Mouse (Mus musculus): Measurements from ENCODE around the gene Rpl13a. TPM values are rescaled to one million over a fixed set of nuclear protein-coding genes. Genes with fewer than 3 reads are reported as not detected.

Rpl13a gene
- polyA plus RNA-seq, 1 experiment from 2014 or later = 558 TPM

DNA sequence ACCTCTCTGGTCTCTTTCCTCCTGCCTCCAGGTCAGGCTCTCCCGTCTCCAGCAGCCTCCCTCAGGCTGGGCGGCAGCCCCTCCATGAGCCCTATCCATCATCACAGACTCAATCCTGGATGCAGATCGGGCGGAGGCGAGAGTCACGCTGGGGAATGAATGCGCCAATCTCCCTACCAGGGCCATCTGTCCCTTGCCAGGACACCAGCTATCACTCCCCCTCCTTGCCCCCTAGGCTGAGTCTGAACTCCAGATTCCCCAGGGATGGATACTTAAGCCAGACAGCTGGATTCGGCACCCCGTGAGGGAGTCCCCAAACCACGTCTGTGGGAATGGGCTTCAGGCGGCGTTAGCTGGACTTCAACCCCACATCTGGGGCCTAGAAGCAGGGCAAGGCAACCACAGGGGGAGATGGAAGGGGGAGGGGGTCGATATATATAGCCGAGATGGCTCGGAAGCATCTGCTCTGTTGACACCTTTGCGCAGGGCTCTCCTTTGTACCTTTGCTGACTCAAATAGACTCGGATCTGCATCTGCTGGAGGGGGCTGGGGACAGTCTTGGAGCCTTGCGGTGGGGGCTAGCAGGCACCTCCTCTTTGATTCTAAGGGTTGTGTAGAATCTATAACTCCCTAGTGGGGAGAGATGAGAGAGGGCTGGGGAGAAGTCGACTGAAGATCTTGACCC is 39.3 kb upstream of the Rpl13a start:
- H3K9me3 ChIP-seq (replicated peaks; ENCODE audit: control insufficient read depth, low read length) = peaks cover 6% of the 10 kb centered on the region
- H3K27ac ChIP-seq (ENCODE audit: low read length) = no peak overlapping the region
- no peak overlapping the region for H3K4me3 ChIP-seq (ENCODE audit: low read depth, low read length)
- WGBS (ENCODE audit: insufficient replicate concordance) = 5% methylated on average over 19 of the region's 19 CpGs
- ATAC-seq (ENCODE audit: low read depth) = no peak
- H3K4me2 ChIP-seq (ENCODE audit: low read depth, low read length) = no peak overlapping the region
- peaks cover 69% of the 10 kb centered on the region for H3K27me3 ChIP-seq (ENCODE audit: control insufficient read depth, insufficient read depth, low read depth, low read length)
- no peaks in the 10 kb centered on the region for H3K36me3 ChIP-seq (ENCODE audit: control insufficient read depth, insufficient read depth)
- H3K4me1 ChIP-seq (ENCODE audit: control insufficient read depth, low read depth, low read length) = peaks cover 5% of the 10 kb centered on the region
- H3K9ac ChIP-seq (ENCODE audit: low read depth, low read length) = no peak overlapping the region

DNA sequence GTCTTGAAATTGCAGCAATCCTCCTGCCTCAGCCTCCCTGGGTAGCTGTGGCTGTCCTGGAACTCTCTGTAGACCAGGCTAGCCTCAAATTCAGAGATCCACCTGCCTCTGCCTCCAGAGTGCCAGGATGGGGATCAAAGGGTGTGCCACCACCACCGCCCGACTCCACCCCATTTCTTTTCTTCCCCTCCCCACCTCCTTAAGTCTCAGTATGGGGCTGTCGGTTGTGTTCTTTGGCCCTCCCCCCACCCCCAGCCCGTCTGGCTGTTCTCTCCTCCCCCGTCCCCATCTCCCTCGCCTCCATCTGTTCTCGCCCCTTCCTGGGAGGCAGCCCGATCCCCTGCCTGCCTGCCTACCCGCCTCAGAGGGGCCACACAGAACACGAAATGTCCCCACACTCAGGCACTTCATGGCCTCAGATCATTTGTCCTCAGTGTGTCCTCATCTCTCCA is 38.4 kb upstream of the Rpl13a start:
- Histone ChIP-seq H3K27me3 (ENCODE audit: control insufficient read depth, insufficient read depth, low read depth, low read length) (peaks cover 77% of the 10 kb centered on the region), H3K9ac (ENCODE audit: low read depth, low read length) (no peak overlapping the region), H3K4me1 (ENCODE audit: control insufficient read depth, low read depth, low read length) (peaks cover 10% of the 10 kb centered on the region), H3K4me3 (ENCODE audit: low read depth, low read length) (no peak overlapping the region), H3K36me3 (ENCODE audit: control insufficient read depth, insufficient read depth) (no peaks in the 10 kb centered on the region), H3K9me3 (replicated peaks; ENCODE audit: control insufficient read depth, low read length) (peaks cover 6% of the 10 kb centered on the region), H3K4me2 (ENCODE audit: low read depth, low read length) (no peak overlapping the region), H3K27ac (ENCODE audit: low read length) (no peak overlapping the region)
- WGBS (ENCODE audit: insufficient replicate concordance) = 21% methylated on average over 10 of the region's 10 CpGs
- ATAC-seq (ENCODE audit: low read depth) = no peak

DNA sequence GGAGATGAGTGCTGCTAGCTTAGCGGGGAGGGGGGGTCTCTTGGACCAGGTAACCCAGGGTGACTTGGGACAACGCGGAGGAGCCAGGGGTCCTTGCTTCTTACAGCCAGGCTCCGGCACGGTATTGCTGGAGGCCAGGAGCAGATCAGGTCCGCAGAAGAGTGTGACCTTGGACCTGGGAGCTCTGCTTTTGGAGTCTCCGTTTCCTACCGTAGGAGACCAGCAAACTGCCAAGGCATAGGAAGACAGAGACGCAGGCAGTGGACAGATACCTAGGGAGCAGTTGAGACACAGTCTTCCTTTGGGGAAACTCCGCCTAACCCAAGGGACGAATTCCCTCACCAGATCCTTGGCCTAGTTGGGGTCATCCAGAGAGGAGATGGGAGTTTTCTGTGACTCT is 37.1 kb upstream of the Rpl13a start:
- Histone ChIP-seq H3K27ac (ENCODE audit: low read length) (no peak overlapping the region), H3K4me3 (ENCODE audit: low read depth, low read length) (no peak overlapping the region), H3K4me2 (ENCODE audit: low read depth, low read length) (no peak overlapping the region), H3K4me1 (ENCODE audit: control insufficient read depth, low read depth, low read length) (peaks cover 14% of the 10 kb centered on the region), H3K9ac (ENCODE audit: low read depth, low read length) (no peak overlapping the region), H3K36me3 (ENCODE audit: control insufficient read depth, insufficient read depth) (no peaks in the 10 kb centered on the region), H3K9me3 (replicated peaks; ENCODE audit: control insufficient read depth, low read length) (peaks cover 6% of the 10 kb centered on the region), H3K27me3 (ENCODE audit: control insufficient read depth, insufficient read depth, low read depth, low read length) (peaks cover 74% of the 10 kb centered on the region)
- WGBS (ENCODE audit: insufficient replicate concordance) = 44% methylated on average over 11 of the region's 11 CpGs
- ATAC-seq (ENCODE audit: low read depth) = no peak

DNA sequence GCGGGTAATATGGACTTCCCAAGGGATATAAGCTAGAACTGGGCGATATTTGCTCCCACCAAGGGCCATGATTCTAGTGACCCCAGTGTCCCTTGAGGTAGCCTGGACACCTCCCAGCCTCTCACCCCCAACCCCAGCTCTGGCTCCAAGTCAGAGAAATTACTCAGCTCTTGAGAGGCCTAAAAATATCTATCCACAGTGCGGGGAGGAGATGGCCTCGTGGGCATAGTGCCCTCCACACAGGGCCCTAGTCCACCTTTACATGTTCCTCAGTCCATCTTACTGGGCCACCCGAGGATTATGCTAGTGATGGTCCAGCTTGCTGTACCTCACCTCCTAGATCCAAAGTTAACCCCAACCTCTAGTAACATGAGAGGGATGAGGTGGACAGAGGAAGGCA is 36.3 kb upstream of the Rpl13a start:
- Histone ChIP-seq H3K4me2 (ENCODE audit: low read depth, low read length) (no peak overlapping the region), H3K27ac (ENCODE audit: low read length) (no peak overlapping the region), H3K36me3 (ENCODE audit: control insufficient read depth, insufficient read depth) (no peaks in the 10 kb centered on the region), H3K4me3 (ENCODE audit: low read depth, low read length) (no peak overlapping the region), H3K9ac (ENCODE audit: low read depth, low read length) (no peak overlapping the region), H3K9me3 (replicated peaks; ENCODE audit: control insufficient read depth, low read length) (peaks cover 6% of the 10 kb centered on the region), H3K27me3 (ENCODE audit: control insufficient read depth, insufficient read depth, low read depth, low read length) (peaks cover 73% of the 10 kb centered on the region), H3K4me1 (ENCODE audit: control insufficient read depth, low read depth, low read length) (peaks cover 14% of the 10 kb centered on the region)
- WGBS (ENCODE audit: insufficient replicate concordance) = 55% methylated on average over 5 of the region's 5 CpGs
- no peak for ATAC-seq (ENCODE audit: low read depth)

DNA sequence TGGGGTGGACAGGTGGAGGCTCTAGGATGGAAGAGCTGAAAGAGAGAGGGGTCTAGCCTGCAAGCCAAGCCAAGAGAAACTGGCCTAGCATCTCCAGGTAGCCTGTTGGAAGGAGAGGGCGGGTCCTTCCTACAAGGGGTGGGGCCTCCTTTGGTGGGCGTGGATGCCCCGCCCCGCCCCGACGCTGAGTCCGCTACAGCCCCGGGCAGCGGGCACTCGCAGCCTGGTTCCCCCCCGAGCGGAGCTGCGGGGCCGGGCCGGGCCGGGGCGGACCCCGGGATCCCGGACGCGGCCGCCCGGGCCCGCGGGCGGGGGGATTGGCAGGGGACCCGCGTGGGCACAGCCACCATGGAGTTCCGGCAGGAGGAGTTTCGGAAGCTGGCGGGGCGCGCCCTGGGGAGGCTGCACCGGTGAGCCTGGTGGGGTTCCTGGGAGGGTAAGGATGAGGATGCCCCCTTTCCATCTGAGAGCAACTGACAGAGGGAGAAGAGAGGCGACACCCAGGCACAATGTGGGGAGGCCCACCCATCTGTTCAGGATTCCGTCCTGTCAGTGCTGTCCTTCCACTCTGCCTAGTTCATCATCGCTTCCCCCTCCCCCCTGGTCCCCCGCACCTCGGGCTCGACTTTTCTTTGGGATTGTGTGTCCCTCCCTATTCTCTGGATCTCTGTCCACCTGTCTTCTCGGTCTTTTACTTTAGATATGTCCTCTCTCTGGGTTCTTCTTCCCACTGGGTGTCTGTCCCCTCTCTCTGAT is 35.4 kb upstream of the Rpl13a start, which contains the start of gene Slc17a7:
Slc17a7 (plus strand) TSS at position 215 of the 756 bp plus-strand sequence.
- ATAC-seq (ENCODE audit: low read depth) = 0 out of 2 replicates have a peak, but pooled peaks have one; percentile 41
- 2% methylated on average over 40 of the region's 41 CpGs for WGBS (ENCODE audit: insufficient replicate concordance)
- H3K27me3 ChIP-seq (ENCODE audit: control insufficient read depth, insufficient read depth, low read depth, low read length) = peaks cover 67% of the 10 kb centered on the region

DNA sequence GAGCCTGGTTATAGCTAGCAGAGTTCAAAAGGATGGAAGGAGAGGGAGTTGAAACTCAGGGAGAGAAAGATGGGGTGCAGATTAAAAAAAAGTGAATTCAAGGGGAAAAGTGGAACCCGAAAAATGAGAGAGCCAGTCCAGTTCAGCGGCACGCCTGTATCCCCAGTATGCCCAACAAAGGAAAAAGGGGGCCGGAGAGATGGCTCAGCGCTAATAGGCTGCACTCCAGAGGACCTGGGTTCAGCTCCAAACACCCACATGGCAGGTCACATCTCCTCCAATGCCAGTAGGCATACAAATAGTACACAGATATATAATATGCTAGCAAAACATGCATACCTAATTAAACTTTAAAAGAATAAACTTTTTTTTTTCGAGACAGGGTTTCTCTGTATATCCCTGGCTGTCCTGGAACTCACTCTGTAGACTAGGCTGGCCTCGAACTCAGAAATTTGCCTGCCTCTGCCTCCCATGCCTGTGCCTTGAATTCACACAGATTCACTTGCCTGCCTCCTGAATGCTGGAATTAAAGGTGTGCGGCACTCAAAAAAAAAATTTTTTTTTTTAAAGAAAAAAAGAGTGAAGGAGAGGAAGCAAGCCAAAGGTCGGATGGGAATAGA is 34.5 kb upstream of the Rpl13a start:
- H3K4me3 ChIP-seq (ENCODE audit: low read depth, low read length) = no peak overlapping the region
- H3K27ac ChIP-seq (ENCODE audit: low read length) = no peak overlapping the region
- no peaks in the 10 kb centered on the region for H3K36me3 ChIP-seq (ENCODE audit: control insufficient read depth, insufficient read depth)
- no peaks in the 10 kb centered on the region for H3K9me3 ChIP-seq (replicated peaks; ENCODE audit: control insufficient read depth, low read length)
- no peak overlapping the region for H3K9ac ChIP-seq (ENCODE audit: low read depth, low read length)
- H3K4me2 ChIP-seq (ENCODE audit: low read depth, low read length) = peak overlapping the region; percentile 68; the same call in 1 of the 2 replicates
- WGBS (ENCODE audit: insufficient replicate concordance) = 51% methylated on average over 9 of the region's 9 CpGs
- H3K27me3 ChIP-seq (ENCODE audit: control insufficient read depth, insufficient read depth, low read depth, low read length) = peaks cover 59% of the 10 kb centered on the region
- ATAC-seq (ENCODE audit: low read depth) = no peak
- H3K4me1 ChIP-seq (ENCODE audit: control insufficient read depth, low read depth, low read length) = peaks cover 14% of the 10 kb centered on the region

More for the DNA sequence above, 35.4 kb upstream of the Rpl13a start, which contains the start of gene Slc17a7:
- peak within 1 kb of the TSS; percentile 49 for H3K4me3 ChIP-seq (ENCODE audit: low read depth, low read length)
- peak within 1 kb of the TSS; percentile 68 for H3K4me2 ChIP-seq (ENCODE audit: low read depth, low read length)
- peak within 1 kb of the TSS; percentile 12; the same call in 1 of the 2 replicates for H3K9ac ChIP-seq (ENCODE audit: low read depth, low read length)
- no peaks in the 10 kb centered on the region for H3K36me3 ChIP-seq (ENCODE audit: control insufficient read depth, insufficient read depth)
- no peak within 1 kb of the TSS for H3K27ac ChIP-seq (ENCODE audit: low read length)
- peaks cover 14% of the 10 kb centered on the region for H3K4me1 ChIP-seq (ENCODE audit: control insufficient read depth, low read depth, low read length)
- H3K9me3 ChIP-seq (replicated peaks; ENCODE audit: control insufficient read depth, low read length) = no peaks in the 10 kb centered on the region

DNA sequence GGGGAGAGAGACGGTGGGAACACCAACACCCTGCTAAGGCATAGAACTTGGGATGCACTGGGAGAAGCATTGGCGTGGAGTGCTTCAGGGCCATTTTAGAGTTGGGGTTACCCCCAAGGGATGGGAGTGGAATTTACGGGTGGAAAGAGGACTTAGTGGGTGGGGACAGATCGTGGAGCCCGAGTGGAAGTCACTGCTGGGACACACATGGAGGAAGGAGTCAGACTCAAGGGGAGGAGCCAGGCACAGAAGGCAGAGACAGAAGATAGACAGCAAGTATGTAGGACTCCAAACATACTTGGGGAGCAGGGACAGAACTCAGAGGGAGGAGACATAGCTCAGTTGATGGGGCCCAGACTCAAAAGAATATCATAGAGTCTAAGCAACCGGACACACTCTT is 34.0 kb upstream of the Rpl13a start:
- Histone ChIP-seq H3K9me3 (replicated peaks; ENCODE audit: control insufficient read depth, low read length) (no peaks in the 10 kb centered on the region), H3K9ac (ENCODE audit: low read depth, low read length) (no peak overlapping the region), H3K4me1 (ENCODE audit: control insufficient read depth, low read depth, low read length) (peaks cover 14% of the 10 kb centered on the region), H3K27ac (ENCODE audit: low read length) (no peak overlapping the region), H3K36me3 (ENCODE audit: control insufficient read depth, insufficient read depth) (no peaks in the 10 kb centered on the region), H3K4me3 (ENCODE audit: low read depth, low read length) (no peak overlapping the region), H3K4me2 (ENCODE audit: low read depth, low read length) (peak overlapping the region; percentile 69), H3K27me3 (ENCODE audit: control insufficient read depth, insufficient read depth, low read depth, low read length) (peaks cover 54% of the 10 kb centered on the region)
- ATAC-seq (ENCODE audit: low read depth) = no peak
- 24% methylated on average over 6 of the region's 6 CpGs for WGBS (ENCODE audit: insufficient replicate concordance)

DNA sequence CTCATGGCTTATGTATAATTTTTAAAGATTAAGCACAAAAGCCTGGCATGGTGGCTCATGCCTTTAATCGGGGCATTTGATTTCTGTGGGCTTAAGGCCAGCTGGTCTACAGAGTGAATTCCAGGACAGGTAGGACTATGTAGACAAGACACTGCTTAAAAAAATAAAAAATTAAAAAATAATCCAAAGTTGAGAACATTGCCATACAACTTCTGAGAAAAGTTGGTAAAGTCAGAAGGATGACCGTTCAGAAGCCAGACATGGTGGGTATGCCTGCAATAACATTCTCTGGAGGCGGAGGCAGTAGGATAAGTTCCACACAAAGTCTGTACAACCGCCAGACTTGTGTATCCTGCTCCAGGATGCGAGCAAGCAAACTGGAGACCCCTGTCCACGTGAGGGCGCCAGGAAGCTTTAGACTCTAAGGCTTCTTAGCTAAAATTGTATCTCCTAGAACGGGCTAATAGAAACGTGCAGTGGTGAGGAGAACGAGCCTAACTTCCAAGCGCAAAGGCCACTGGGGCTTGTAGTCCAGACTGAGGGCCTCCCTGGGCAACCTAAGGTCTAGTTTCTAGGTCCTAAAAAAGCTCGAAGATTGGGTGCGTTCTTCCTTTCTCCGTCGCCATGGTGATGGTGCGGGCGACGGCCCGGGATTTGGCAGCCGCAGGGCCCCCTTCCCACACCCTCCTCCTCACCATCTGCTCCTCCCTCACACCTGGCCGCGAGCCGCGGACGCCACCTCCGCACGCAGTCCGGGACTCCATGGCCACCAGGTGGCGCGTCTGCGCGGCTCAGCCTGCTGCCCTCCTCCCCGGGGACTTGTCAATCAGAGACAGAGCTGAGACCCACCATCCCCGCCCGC is 33.3 kb upstream of the Rpl13a start:
- peak overlapping the region; percentile 4; the same call in 1 of the 2 replicates for H3K9ac ChIP-seq (ENCODE audit: low read depth, low read length)

More for the DNA sequence above, 33.3 kb upstream of the Rpl13a start:
- H3K4me1 ChIP-seq (ENCODE audit: control insufficient read depth, low read depth, low read length) = peaks cover 14% of the 10 kb centered on the region
- H3K27me3 ChIP-seq (ENCODE audit: control insufficient read depth, insufficient read depth, low read depth, low read length) = peaks cover 47% of the 10 kb centered on the region
- no peaks in the 10 kb centered on the region for H3K36me3 ChIP-seq (ENCODE audit: control insufficient read depth, insufficient read depth)
- no peak overlapping the region for H3K27ac ChIP-seq (ENCODE audit: low read length)
- WGBS (ENCODE audit: insufficient replicate concordance) = 4% methylated on average over 35 of the region's 35 CpGs
- peak overlapping the region; percentile 69 for H3K4me2 ChIP-seq (ENCODE audit: low read depth, low read length)
- peak; percentile 74 for ATAC-seq (ENCODE audit: low read depth)
- H3K4me3 ChIP-seq (ENCODE audit: low read depth, low read length) = peak overlapping the region; percentile 50
- H3K9me3 ChIP-seq (replicated peaks; ENCODE audit: control insufficient read depth, low read length) = no peaks in the 10 kb centered on the region

Data from liver, embryonic 16.5 days (tissue).